Mouse (Mus musculus): ENCODE results near the gene Nckap5. TPM values are rescaled to one million over a fixed set of nuclear protein-coding genes. Genes with fewer than 3 reads are reported as not detected.

The Nckap5 gene
- total and polyA plus RNA-seq, 2 experiments, result 0.37 to 0.70 TPM

DNA sequence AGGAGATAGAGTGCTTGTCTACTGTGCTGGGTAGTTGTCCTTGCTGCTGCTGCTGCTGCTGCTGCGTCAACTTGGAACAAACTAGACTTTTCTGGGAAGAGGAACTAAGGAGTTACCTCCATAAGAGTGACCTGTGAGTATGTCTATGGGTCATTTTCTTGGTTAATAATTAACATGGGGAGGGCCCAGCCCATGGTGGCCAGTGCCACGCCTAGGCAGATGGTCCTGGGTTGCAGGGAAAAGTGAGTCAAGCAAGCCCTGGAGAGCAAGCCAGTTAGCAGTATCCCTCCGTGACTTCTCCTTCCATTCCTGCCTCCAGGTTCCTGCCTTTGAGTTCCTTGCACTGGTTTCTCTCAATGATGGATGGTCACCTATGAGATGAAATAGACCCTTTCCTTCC, 80.4 kb downstream of the Nckap5 start:
- no peak for DNase-seq (ENCODE audit: extremely low read depth, low read depth, low spot score)
- no peaks in the 10 kb centered on the region for H3K36me3 ChIP-seq (ENCODE audit: control insufficient read depth, insufficient read depth, low read length)

DNA sequence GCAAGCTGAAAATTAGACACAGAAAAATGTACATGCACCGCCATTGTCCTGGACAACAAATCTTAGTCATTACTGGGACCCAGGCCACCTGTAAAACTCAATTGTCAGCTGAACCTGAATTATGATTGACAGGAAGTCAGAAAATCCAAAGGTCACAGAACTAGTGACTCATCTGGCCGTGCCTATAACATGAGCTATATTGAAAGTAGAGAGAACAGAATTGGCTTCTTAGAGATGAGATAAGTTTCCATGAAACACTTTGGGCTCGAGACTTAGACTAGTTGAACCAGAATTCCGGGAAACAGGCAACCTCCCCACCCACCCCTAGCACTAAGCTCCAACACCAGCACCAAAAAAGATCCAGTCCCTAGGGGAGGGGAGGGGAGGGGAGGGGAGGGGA, 82.7 kb downstream of the Nckap5 start:
- H3K79me2 ChIP-seq (ENCODE audit: control insufficient read depth, insufficient read depth, low read length), result no peaks in the 10 kb centered on the region
- H3K27me3 ChIP-seq (ENCODE audit: control insufficient read depth, insufficient read depth, low read length), result no peaks in the 10 kb centered on the region
- no peak for DNase-seq (ENCODE audit: extremely low read depth, low read depth, low spot score)
- H3K36me3 ChIP-seq (ENCODE audit: control insufficient read depth, insufficient read depth, low read length), result no peaks in the 10 kb centered on the region
- no peak overlapping the region for H3K27ac ChIP-seq (replicated peaks; ENCODE audit: insufficient read depth, low read depth, low read length)
- 78% methylated on average over 4 of the region's 4 CpGs for WGBS
- H3K9ac ChIP-seq (ENCODE audit: low read depth, low read length), result no peak overlapping the region
- TF ChIP-seq CTCF (IDR thresholded peaks at IDR 0.05; ENCODE audit: low read depth, low read length) (no peak), POLR2A (IDR thresholded peaks at IDR 0.05; ENCODE audit: extremely low read depth, insufficient read depth, low read length) (no peak)
- no peaks in the 10 kb centered on the region for H3K4me1 ChIP-seq (ENCODE audit: control insufficient read depth, insufficient read depth, low read length)
- no peak overlapping the region for H3K4me3 ChIP-seq (ENCODE audit: insufficient read depth, low read depth, low read length)

More for the DNA sequence above, 80.4 kb downstream of the Nckap5 start:
- H3K9ac ChIP-seq (ENCODE audit: low read depth, low read length), result no peak overlapping the region
- 88% methylated on average over 3 of the region's 3 CpGs for WGBS
- H3K27ac ChIP-seq (replicated peaks; ENCODE audit: insufficient read depth, low read depth, low read length), result no peak overlapping the region
- no peaks in the 10 kb centered on the region for H3K79me2 ChIP-seq (ENCODE audit: control insufficient read depth, insufficient read depth, low read length)
- no peaks in the 10 kb centered on the region for H3K4me1 ChIP-seq (ENCODE audit: control insufficient read depth, insufficient read depth, low read length)
- TF ChIP-seq CTCF (IDR thresholded peaks at IDR 0.05; ENCODE audit: low read depth, low read length) (no peak), POLR2A (IDR thresholded peaks at IDR 0.05; ENCODE audit: extremely low read depth, insufficient read depth, low read length) (no peak)
- H3K27me3 ChIP-seq (ENCODE audit: control insufficient read depth, insufficient read depth, low read length), result no peaks in the 10 kb centered on the region
- no peak overlapping the region for H3K4me3 ChIP-seq (ENCODE audit: insufficient read depth, low read depth, low read length)

- no peak overlapping the region for H3K27ac ChIP-seq (replicated peaks; ENCODE audit: insufficient read depth, low read depth, low read length)
- WGBS, result 69% methylated on average over 4 of the region's 4 CpGs
- H3K4me1 ChIP-seq (ENCODE audit: control insufficient read depth, insufficient read depth, low read length), result no peaks in the 10 kb centered on the region
Observed at GRCm38 (mm10) chr1:126745482-126746136, 85.0 kb downstream of the Nckap5 start.

GRCm38 (mm10) chr1:126744631-126745305, 85.8 kb downstream of the Nckap5 start:
- no peak for DNase-seq (ENCODE audit: extremely low read depth, low read depth, low spot score)

More at GRCm38 (mm10) chr1:126745482-126746136, 85.0 kb downstream of the Nckap5 start:
- no peak for TF ChIP-seq CTCF (IDR thresholded peaks at IDR 0.05; ENCODE audit: low read depth, low read length)
- Histone ChIP-seq H3K36me3 (ENCODE audit: control insufficient read depth, insufficient read depth, low read length) (no peaks in the 10 kb centered on the region), H3K79me2 (ENCODE audit: control insufficient read depth, insufficient read depth, low read length) (no peaks in the 10 kb centered on the region), H3K4me3 (ENCODE audit: insufficient read depth, low read depth, low read length) (no peak overlapping the region), H3K9ac (ENCODE audit: low read depth, low read length) (no peak overlapping the region), H3K27me3 (ENCODE audit: control insufficient read depth, insufficient read depth, low read length) (no peaks in the 10 kb centered on the region)
- DNase-seq (ENCODE audit: extremely low read depth, low read depth, low spot score), result no peak

DNA sequence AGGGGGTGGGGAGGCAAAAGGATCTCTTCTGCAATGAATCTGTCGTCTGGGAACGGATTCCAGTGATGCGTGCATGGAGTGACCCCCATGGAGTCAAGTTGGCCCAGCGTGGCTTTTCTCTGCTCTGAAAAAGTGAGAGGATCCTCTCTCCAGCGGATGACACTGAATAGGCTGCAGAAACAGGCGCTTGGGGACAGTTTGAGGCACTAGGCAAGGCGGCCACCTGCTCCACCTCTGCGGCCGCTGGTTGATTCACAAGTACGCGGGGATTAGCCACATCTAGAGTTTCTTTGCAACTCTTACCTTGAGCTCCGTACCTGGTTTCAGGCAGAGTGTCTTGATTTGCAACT, 92.3 kb downstream of the Nckap5 start:
- no peak overlapping the region for H3K27ac ChIP-seq (replicated peaks; ENCODE audit: insufficient read depth, low read depth, low read length)
- TF ChIP-seq POLR2A (IDR thresholded peaks at IDR 0.05; ENCODE audit: extremely low read depth, insufficient read depth, low read length), result no peak
- no peaks in the 10 kb centered on the region for H3K4me1 ChIP-seq (ENCODE audit: control insufficient read depth, insufficient read depth, low read length)
- H3K4me3 ChIP-seq (ENCODE audit: insufficient read depth, low read depth, low read length), result no peak overlapping the region
- H3K36me3 ChIP-seq (ENCODE audit: control insufficient read depth, insufficient read depth, low read length), result no peaks in the 10 kb centered on the region
- no peaks in the 10 kb centered on the region for H3K79me2 ChIP-seq (ENCODE audit: control insufficient read depth, insufficient read depth, low read length)
- H3K9ac ChIP-seq (ENCODE audit: low read depth, low read length), result no peak overlapping the region
- no peak for DNase-seq (ENCODE audit: extremely low read depth, low read depth, low spot score)
- H3K27me3 ChIP-seq (ENCODE audit: control insufficient read depth, insufficient read depth, low read length), result peaks cover 4% of the 10 kb centered on the region; the same call in 1 of the 2 replicates
- 4% methylated on average over 12 of the region's 12 CpGs for WGBS

More at GRCm38 (mm10) chr1:126744631-126745305, 85.8 kb downstream of the Nckap5 start:
- H3K9ac ChIP-seq (ENCODE audit: low read depth, low read length), result no peak overlapping the region
- no peaks in the 10 kb centered on the region for H3K4me1 ChIP-seq (ENCODE audit: control insufficient read depth, insufficient read depth, low read length)
- no peaks in the 10 kb centered on the region for H3K36me3 ChIP-seq (ENCODE audit: control insufficient read depth, insufficient read depth, low read length)
- no peak overlapping the region for H3K27ac ChIP-seq (replicated peaks; ENCODE audit: insufficient read depth, low read depth, low read length)
- WGBS, result 86% methylated on average over 14 of the region's 14 CpGs
- no peak overlapping the region for H3K4me3 ChIP-seq (ENCODE audit: insufficient read depth, low read depth, low read length)
- TF ChIP-seq POLR2A (IDR thresholded peaks at IDR 0.05; ENCODE audit: extremely low read depth, insufficient read depth, low read length) (no peak), CTCF (IDR thresholded peaks at IDR 0.05; ENCODE audit: low read depth, low read length) (no peak)
- no peaks in the 10 kb centered on the region for H3K79me2 ChIP-seq (ENCODE audit: control insufficient read depth, insufficient read depth, low read length)
- H3K27me3 ChIP-seq (ENCODE audit: control insufficient read depth, insufficient read depth, low read length), result no peaks in the 10 kb centered on the region

Data from liver, adult 2 months (tissue).